Mouse (Mus musculus) heart, adult 18-20 months (tissue): ENCODE measurements at regions not wholly inside any gene's neighbourhood (a gene's known extent, or its start where the extent isn't known, plus 50 kb on each side); places are given as distances from the start of the nearest gene placed in this dataset.
A peak's percentile ranks its signal among the peaks of the same experiment; 100 is the strongest.

Source experiments
- DNase-seq, 2 experiments: peaks; one replicate each; pipeline ENCODE4 v3.0.0; 2021 to 2022; ENCODE audit warnings: mixed read lengths in 1 of 2

DNA sequence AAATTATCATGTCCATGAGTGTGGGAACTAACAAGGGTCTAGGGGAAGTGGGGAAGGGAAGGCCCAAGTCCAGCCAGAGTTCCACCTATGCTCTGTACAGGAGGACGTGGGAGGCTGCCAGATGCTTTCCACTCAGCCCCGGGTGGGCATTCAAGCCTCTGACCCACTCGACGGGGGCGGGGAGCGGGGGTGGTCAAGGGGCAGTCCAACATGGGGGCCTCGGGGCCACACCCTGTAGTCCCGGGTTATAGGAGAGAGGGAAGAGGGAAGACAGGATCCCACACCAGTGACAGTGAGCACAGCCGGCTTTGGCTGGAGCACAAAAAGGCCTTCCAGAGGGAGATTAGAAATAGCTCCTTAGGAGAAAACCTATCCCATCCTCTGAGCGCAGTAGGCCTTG lies 283.1 kb upstream of the Ddi1 start:
- no peak for DNase-seq

- DNase-seq, result no peak
Observed at GRCm38 (mm10) chr9:6540178-6540700, 270.6 kb upstream of the Ddi1 start.

GRCm38 (mm10) chr9:6528836-6529235 lies 259.2 kb upstream of the Ddi1 start:
- no peak for DNase-seq

DNA sequence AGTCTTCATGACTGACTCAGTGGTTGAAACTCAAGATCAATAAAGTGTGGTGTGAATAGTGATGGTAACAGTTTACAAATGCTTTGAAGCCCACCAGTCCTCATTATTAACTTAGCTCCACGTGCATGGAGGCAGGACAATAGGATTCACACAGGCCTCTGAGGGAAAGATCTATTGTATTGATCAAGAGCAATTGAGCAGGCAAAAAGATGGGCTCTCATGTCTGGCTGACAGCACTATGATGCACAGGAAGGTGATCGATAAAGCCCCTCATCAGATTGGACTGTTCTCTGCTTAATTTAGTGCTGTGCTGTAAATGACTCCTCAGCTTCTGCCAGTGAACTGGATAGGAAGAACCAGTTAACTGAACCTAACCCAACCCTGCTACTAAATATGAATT lies 247.5 kb upstream of the Ddi1 start:
- no peak for DNase-seq

DNA sequence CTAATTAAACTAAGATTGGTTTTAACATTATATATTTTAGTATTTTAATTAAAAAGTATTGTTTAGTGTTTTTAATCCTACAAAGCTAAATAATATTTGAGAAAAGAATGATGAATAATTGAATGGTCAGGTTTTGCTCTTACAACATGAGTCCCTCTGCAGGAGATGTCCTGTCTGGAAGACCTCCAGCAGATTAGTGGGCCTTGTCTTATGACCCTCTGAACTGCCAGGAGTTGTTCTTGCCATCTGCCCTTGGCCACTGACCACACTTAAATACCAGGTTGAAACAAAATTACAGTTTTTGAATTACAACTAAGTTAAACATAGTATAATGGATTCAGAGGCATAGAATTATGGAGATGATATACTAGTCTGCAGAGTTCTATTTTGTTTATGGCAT lies 228.1 kb upstream of the Ddi1 start:
- DNase-seq, result no peak

DNA sequence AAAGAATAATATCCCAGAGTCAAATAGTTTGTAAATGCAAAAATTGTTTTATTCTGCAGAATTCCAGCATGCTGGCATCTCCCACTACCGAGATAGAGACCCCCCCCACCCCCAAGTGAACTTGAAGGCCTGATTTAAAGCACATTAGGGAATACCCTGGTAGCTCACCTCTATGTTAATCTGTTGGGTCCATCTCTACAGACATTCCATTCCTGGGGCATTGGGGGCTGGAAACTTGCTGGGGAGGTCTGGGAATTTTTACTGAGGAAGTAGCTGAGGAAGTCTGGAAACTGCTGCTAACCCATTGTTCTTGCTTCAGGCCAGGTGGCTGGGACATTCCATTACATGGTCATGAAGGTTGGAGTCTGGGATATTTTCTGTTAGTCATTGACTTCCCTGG lies 210.8 kb upstream of the Ddi1 start:
- peak in 1 of 2 experiments; percentile 15 for DNase-seq

DNA sequence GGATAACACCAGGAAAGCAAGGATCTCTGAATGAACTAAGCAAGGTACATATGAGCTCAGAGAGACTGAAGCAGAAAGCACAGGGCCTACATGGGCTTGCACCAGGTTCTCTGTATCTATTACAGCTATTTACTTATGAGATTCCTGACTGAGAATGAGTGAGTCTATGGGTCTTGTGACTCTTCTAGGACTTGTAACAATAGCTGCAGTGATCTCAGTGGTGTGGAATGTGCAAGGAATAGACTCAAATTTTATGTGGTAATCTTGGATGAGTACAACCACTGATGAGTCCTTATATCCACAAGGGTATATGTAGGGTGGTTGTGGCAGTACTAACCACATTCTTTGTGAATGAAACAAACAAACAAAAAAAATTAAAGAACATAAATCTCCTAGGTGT lies 184.9 kb upstream of the Ddi1 start:
- DNase-seq, result no peak

- DNase-seq, result no peak
Observed at GRCm38 (mm10) chr9:6435236-6435635, 165.6 kb upstream of the Ddi1 start.

DNA sequence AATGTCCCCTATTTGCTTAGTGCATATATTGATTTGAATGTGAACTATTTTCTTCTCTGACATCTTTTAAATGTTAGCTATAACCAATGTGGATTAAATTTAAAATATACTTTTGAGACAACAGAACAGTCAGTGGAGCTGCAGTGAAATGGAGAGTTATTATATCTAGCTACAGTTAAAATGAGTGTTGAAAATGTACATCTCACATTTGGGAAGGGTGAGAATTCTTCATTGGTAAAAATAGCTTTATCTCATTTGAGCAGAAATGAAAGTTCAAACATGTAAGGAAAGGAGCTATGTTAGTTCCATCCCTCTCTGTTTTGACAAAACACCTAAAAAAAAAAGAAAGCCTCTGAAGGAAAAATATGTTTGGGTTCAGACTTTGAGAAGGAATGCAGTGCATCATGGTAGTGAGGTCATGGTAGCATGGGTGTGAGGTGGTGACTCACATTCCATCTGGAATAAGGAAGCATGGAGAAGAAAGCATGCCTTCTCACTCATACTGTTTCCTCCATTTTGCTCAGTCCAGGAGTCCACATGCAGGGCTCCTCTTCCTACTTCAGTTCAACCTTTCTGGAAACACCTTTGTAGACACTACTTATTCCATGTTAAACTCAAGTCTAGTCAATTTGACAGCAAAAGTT lies 164.3 kb upstream of the Ddi1 start:
- no peak for DNase-seq

DNA sequence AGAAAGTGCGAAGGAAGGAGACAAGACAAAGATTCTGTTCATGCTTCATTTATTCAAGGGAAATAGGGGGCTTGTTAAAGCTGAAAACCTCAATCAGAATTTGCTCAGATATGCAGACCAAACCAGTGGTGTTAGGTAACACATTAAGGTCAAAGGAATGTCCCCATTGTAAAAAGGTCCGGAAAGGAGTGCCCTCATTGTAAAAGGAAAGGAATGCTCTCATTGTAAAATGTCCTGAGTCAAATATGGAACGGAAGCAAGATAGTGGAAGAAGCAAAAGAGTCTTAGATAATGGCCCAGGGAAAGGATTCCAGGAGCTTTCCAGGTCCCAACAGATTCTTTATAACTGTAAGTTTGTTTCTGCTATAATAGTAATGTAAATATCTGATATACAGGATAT lies 161.2 kb upstream of the Ddi1 start:
- peak in 1 of 2 experiments; percentile 60 for DNase-seq

- DNase-seq, result no peak
Observed at GRCm38 (mm10) chr9:6430437-6430836, 160.8 kb upstream of the Ddi1 start.
